30 mouse cellular contexts compared by ENCODE assay signal in the genomic region with DNA sequence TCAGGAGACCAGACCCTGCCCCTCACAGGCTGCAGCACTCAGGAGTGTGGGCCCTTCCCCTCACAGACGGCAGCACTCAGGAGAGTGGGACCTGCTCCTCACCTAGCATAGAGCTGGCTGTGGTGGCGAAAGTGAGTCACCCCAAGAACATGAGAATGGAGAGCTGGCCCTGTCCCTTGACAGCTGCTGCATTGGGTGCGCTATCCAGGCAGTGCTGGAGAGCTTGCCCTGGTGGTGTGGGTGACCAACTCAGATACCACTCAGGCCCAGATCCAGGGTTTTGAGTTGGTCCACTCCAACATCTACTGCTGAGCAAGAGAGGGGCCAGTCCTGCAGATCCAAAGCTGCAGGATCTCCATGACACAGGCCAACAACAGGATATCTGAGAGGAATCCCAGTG. TPM values are rescaled to one million over a fixed set of nuclear protein-coding genes. Genes with fewer than 3 reads are reported as not detected.
A peak's percentile ranks its signal among the peaks of the same experiment; 100 is the strongest.
DNase-seq lines count a peak whose midpoint lies in the region; ATAC-seq lines count a peak whose summit lies in the region.
"Had no signal": no experiment of that assay in that cellular context is flagged by ENCODE, and none has a peak within 500 bp of the region (broad histone marks: within the 10 kb centered on the region; RNA-seq: fewer than 3 reads in every experiment).

No protein-coding gene starts in this region.

- WGBS in midbrain, embryonic 10.5 days = 86% methylated on average over 3 of the region's 3 CpGs
- 84% methylated on average over 3 of the region's 3 CpGs for WGBS in midbrain, embryonic 15.5 days
- WGBS in kidney, embryonic 14.5 days = 76% methylated on average over 3 of the region's 3 CpGs

- no peaks in the 10 kb centered on the region for H3K36me3 ChIP-seq in midbrain, embryonic 10.5 days
- H3K36me3 ChIP-seq in midbrain, embryonic 15.5 days (replicated peaks) = no peaks in the 10 kb centered on the region
- H3K36me3 ChIP-seq in kidney, embryonic 14.5 days (ENCODE audit: control insufficient read depth, insufficient read depth, low read length) = no peaks in the 10 kb centered on the region
- H3K36me3 ChIP-seq: forebrain, embryonic 12.5 days; heart, embryonic 15.5 days; hindbrain, embryonic 15.5 days; limb, embryonic 15.5 days; liver, embryonic 15.5 days; lung, embryonic 15.5 days had no signal

- no peak overlapping the region for H3K9ac ChIP-seq in midbrain, embryonic 15.5 days
- H3K9ac ChIP-seq in kidney, embryonic 14.5 days (ENCODE audit: low read depth, low read length) = no peak overlapping the region
- H3K9ac ChIP-seq: embryonic facial prominence, embryonic 13.5 days; forebrain, embryonic 12.5 days; heart, embryonic 15.5 days; hindbrain, embryonic 15.5 days; limb, embryonic 15.5 days; liver, embryonic 15.5 days; lung, embryonic 15.5 days had no signal

- H3K4me2 ChIP-seq in midbrain, embryonic 15.5 days = no peak overlapping the region
- H3K4me2 ChIP-seq in kidney, embryonic 14.5 days (replicated peaks; ENCODE audit: low read depth, low read length) = no peak overlapping the region
- H3K4me2 ChIP-seq: embryonic facial prominence, embryonic 13.5 days; forebrain, embryonic 12.5 days; heart, embryonic 15.5 days; hindbrain, embryonic 15.5 days; limb, embryonic 15.5 days; liver, embryonic 15.5 days; lung, embryonic 15.5 days had no signal

- H3K9me3 ChIP-seq in midbrain, embryonic 10.5 days (replicated peaks) = no peaks in the 10 kb centered on the region
- no peaks in the 10 kb centered on the region for H3K9me3 ChIP-seq in midbrain, embryonic 15.5 days
- H3K9me3 ChIP-seq in kidney, embryonic 14.5 days (ENCODE audit: control insufficient read depth, low read length) = no peaks in the 10 kb centered on the region
- H3K9me3 ChIP-seq: embryonic facial prominence, embryonic 13.5 days; forebrain, embryonic 12.5 days; G1E; heart, embryonic 15.5 days; hindbrain, embryonic 15.5 days; limb, embryonic 15.5 days; liver, embryonic 15.5 days; lung, embryonic 15.5 days had no signal

- peak; percentile 64 for DNase-seq in adrenal gland, adult 2 months
- DNase-seq in adrenal gland, adult 18-20 months (ENCODE audit: low spot score in 2 of 2) = no peak
- no peak for DNase-seq in midbrain, embryonic 10.5 days (ENCODE audit: low spot score)
- peak; percentile 52 to 59 for DNase-seq in adrenal gland, postnatal 36 days
- no peak for DNase-seq in frontal cortex, postnatal 10 days (ENCODE audit: low spot score in 2 of 2)
- no peak for DNase-seq in left cerebral cortex, adult 11 months (ENCODE audit: low spot score)
- DNase-seq: B cell, adult 2 months; cerebellum, adult 18-20 months; cerebellum, postnatal 14 days; heart, postnatal 4 days; kidney, adult 9 months; kidney, postnatal 36 days; layer of hippocampus, adult 9-11 months; left cerebral cortex, postnatal 4 days; lung, postnatal 4 days; right cerebral cortex, postnatal 14 days; spleen, adult 18-20 months had no signal

- peaks cover 20% of the 10 kb centered on the region for H3K4me1 ChIP-seq in midbrain, embryonic 10.5 days
- H3K4me1 ChIP-seq in midbrain, embryonic 15.5 days = peaks cover 21% of the 10 kb centered on the region
- H3K4me1 ChIP-seq in kidney, embryonic 14.5 days (ENCODE audit: control insufficient read depth, insufficient read depth, low read length) = peaks cover 9% of the 10 kb centered on the region; the same call in 1 of the 2 replicates

- peak overlapping the region; percentile 28; the same call in 1 of the 2 replicates for H3K27ac ChIP-seq in midbrain, embryonic 10.5 days (replicated peaks)
- no peak overlapping the region for H3K27ac ChIP-seq in midbrain, embryonic 15.5 days
- no peak overlapping the region for H3K27ac ChIP-seq in kidney, embryonic 14.5 days (ENCODE audit: low read depth, low read length)
- H3K27ac ChIP-seq: embryonic facial prominence, embryonic 13.5 days; forebrain, embryonic 12.5 days; heart, embryonic 15.5 days; hindbrain, embryonic 15.5 days; limb, embryonic 15.5 days; liver, embryonic 15.5 days; lung, embryonic 15.5 days had no signal

- ATAC-seq in midbrain, embryonic 15.5 days (replicated peaks) = no peak
- ATAC-seq in kidney, embryonic 14.5 days (ENCODE audit: low FRiP score, low TSS enrichment) = no peak
- ATAC-seq: Patski had no signal

- H3K27me3 ChIP-seq in midbrain, embryonic 10.5 days (ENCODE audit: low read depth, poor library complexity, severe bottlenecking) = no peaks in the 10 kb centered on the region
- H3K27me3 ChIP-seq in midbrain, embryonic 15.5 days (replicated peaks) = no peaks in the 10 kb centered on the region
- H3K27me3 ChIP-seq in kidney, embryonic 14.5 days (ENCODE audit: control insufficient read depth, insufficient read depth, low read length) = no peaks in the 10 kb centered on the region
- H3K27me3 ChIP-seq: CH12.LX; embryonic facial prominence, embryonic 13.5 days; forebrain, embryonic 12.5 days; heart, embryonic 15.5 days; hindbrain, embryonic 15.5 days; limb, embryonic 15.5 days; lung, embryonic 15.5 days; Patski had no signal

- no peak overlapping the region for H3K4me3 ChIP-seq in midbrain, embryonic 10.5 days
- no peak overlapping the region for H3K4me3 ChIP-seq in midbrain, embryonic 15.5 days
- no peak overlapping the region for H3K4me3 ChIP-seq in kidney, embryonic 14.5 days (ENCODE audit: low read length)
- H3K4me3 ChIP-seq: embryonic facial prominence, embryonic 13.5 days; erythroblast, embryonic 14.5 days; forebrain, embryonic 12.5 days; heart, embryonic 15.5 days; hindbrain, embryonic 15.5 days; limb, embryonic 15.5 days; liver, embryonic 15.5 days; lung, embryonic 15.5 days had no signal

RNA-seq across cellular contexts. Expression of a gene that starts 31.7 kb away (rescaled TPM):
- 10 to 100 TPM; 60.4 to 66.3 TPM for total RNA-seq in adrenal gland, adult 2 months (2021)
- 33.4 and 40.8 TPM in 2 replicates for polyA plus RNA-seq in adrenal gland, adult 2 months (2012; rRNA removed)
- total RNA-seq in adrenal gland, adult 18-20 months (2021) = 10 to 100 TPM; 54.7 to 85.8 TPM
- 111 and 113 TPM in 2 replicates for polyA plus RNA-seq in midbrain, embryonic 10.5 days (2016; fragmentation: Nextera tagmentation; extraction: Ambion mirVana)
- polyA plus RNA-seq in midbrain, embryonic 15.5 days (2015; fragmentation: Nextera tagmentation; extraction: Ambion mirVana) = 106 and 109 TPM in 2 replicates
- total RNA-seq in adrenal gland, postnatal 36 days (2021) = 10 to 100 TPM; 67.5 to 72.7 TPM
- 106 and 108 TPM in 2 replicates for polyA plus RNA-seq in kidney, embryonic 14.5 days (2014; fragmentation: Nextera tagmentation; extraction: Ambion mirVana)

RNA-seq across cellular contexts. Expression of a gene that starts 32.0 kb away (rescaled TPM):
- total RNA-seq in adrenal gland, adult 2 months (2021) = 10 to 100 TPM; 24.8 to 32.0 TPM
- 17.7 and 23.8 TPM in 2 replicates for polyA plus RNA-seq in adrenal gland, adult 2 months (2012; rRNA removed)
- total RNA-seq in adrenal gland, adult 18-20 months (2021) = 10 to 100 TPM; 26.1 to 33.7 TPM
- polyA plus RNA-seq in midbrain, embryonic 10.5 days (2016; fragmentation: Nextera tagmentation; extraction: Ambion mirVana) = 34.4 and 35.5 TPM in 2 replicates
- 47.4 and 48.7 TPM in 2 replicates for polyA plus RNA-seq in midbrain, embryonic 15.5 days (2015; fragmentation: Nextera tagmentation; extraction: Ambion mirVana)
- 10 to 100 TPM; 27.1 to 32.8 TPM for total RNA-seq in adrenal gland, postnatal 36 days (2021)
- polyA plus RNA-seq in kidney, embryonic 14.5 days (2014; fragmentation: Nextera tagmentation; extraction: Ambion mirVana) = 45.8 and 47.4 TPM in 2 replicates

Comparison
In these comparisons a context has a peak if more than half of its experiments do, and no peak if none do; other contexts are left out.
1. DNase-seq: peak in adrenal gland, adult 2 months (single experiment) and adrenal gland, postnatal 36 days (2 of 2); none in adrenal gland, adult 18-20 months (0 of 2), midbrain, embryonic 10.5 days (single experiment), frontal cortex, postnatal 10 days (0 of 2) and left cerebral cortex, adult 11 months (single experiment).